Mouse (Mus musculus) heart, adult 11 months (tissue): Measurements from ENCODE around the gene Cyb5r1.

Source experiments
- DNase-seq: peaks from one replicate; pipeline ENCODE4 v3.0.0; 2022

The Cyb5r1 gene

GRCm38 (mm10) chr1:134414501-134415167 lies 9.3 kb downstream of the Cyb5r1 start:
- DNase-seq = no peak

- peak; percentile 100 for DNase-seq
Measured at GRCm38 (mm10) chr1:134415168-134415831, 9.9 kb downstream of the Cyb5r1 start, which contains the start of gene Adipor1. Gene Adipor1, plus strand, starts transcription at chr1:134415378.

GRCm38 (mm10) chr1:134418414-134418975 lies 13.1 kb downstream of the Cyb5r1 start:
- peak; percentile 89 for DNase-seq

- no peak for DNase-seq
Measured at GRCm38 (mm10) chr1:134419176-134419575, 13.8 kb downstream of the Cyb5r1 start.

GRCm38 (mm10) chr1:134419751-134420458 lies 14.5 kb downstream of the Cyb5r1 start:
- peak; percentile 90 for DNase-seq

- no peak for DNase-seq
Measured at GRCm38 (mm10) chr1:134423911-134424310, 18.6 kb downstream of the Cyb5r1 start.

- no peak for DNase-seq
Measured at GRCm38 (mm10) chr1:134426289-134426688, 20.9 kb downstream of the Cyb5r1 start.

GRCm38 (mm10) chr1:134433002-134433401 lies 27.6 kb downstream of the Cyb5r1 start:
- DNase-seq = peak; percentile 88

- DNase-seq = no peak
Measured at GRCm38 (mm10) chr1:134433473-134433872, 28.1 kb downstream of the Cyb5r1 start.

- DNase-seq = peak; percentile 90
Measured at GRCm38 (mm10) chr1:134435414-134435813, 30.1 kb downstream of the Cyb5r1 start.

- DNase-seq = peak; percentile 65
Measured at GRCm38 (mm10) chr1:134440437-134440836, 35.1 kb downstream of the Cyb5r1 start.

GRCm38 (mm10) chr1:134441737-134442136 lies 36.4 kb downstream of the Cyb5r1 start:
- DNase-seq = peak; percentile 31

- DNase-seq = peak; percentile 36
Measured at GRCm38 (mm10) chr1:134442394-134442793, 37.0 kb downstream of the Cyb5r1 start.

- peak; percentile 29 for DNase-seq
Measured at GRCm38 (mm10) chr1:134443288-134443687, 37.9 kb downstream of the Cyb5r1 start.

- no peak for DNase-seq
Measured at GRCm38 (mm10) chr1:134445418-134445817, 40.1 kb downstream of the Cyb5r1 start.

GRCm38 (mm10) chr1:134448537-134448936 lies 43.2 kb downstream of the Cyb5r1 start:
- DNase-seq = peak; percentile 51

GRCm38 (mm10) chr1:134450201-134450600 lies 44.8 kb downstream of the Cyb5r1 start:
- peak; percentile 25 for DNase-seq

- peak; percentile 90 for DNase-seq
Measured at GRCm38 (mm10) chr1:134450986-134451385, 45.6 kb downstream of the Cyb5r1 start.

GRCm38 (mm10) chr1:134454904-134455824 lies 49.8 kb downstream of the Cyb5r1 start, which contains the start of gene Klhl12:
Gene Klhl12, plus strand, starts transcription at chr1:134455531.
- DNase-seq = peak; percentile 99

GRCm38 (mm10) chr1:134456060-134456459 lies 50.7 kb downstream of the Cyb5r1 start:
- DNase-seq = peak; percentile 54

- DNase-seq = peak; percentile 67
Measured at GRCm38 (mm10) chr1:134458139-134458727, 52.9 kb downstream of the Cyb5r1 start.
